Mouse (Mus musculus): ENCODE data around the gene Pkd1l1.

DNA sequence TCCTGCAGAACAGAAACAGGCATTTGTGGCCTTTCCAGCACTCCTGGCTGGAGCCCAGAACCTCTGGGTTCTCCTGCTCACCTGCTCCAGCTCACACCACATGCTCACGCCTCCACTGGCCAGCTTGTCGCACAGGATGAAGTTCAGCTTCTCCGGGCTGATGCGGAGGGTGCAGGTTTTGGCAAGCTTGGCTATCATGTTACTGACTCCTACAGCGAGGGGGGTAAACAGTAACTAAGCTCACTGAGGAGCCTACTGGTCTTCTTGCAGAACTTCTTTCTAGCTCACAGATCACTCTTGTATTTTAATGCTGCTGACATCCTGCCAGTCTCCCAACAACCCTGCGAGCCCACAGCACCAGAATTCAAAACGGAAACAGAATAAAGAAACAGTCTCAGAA is 37.4 kb upstream of the Pkd1l1 start:
- TF ChIP-seq POLR2AphosphoS2 (IDR thresholded peaks at IDR 0.05; ENCODE audit: insufficient read length, low read depth) (no peak), MAX (IDR thresholded peaks at IDR 0.05; ENCODE audit: low read depth) (no peak), POLR2A (IDR thresholded peaks at IDR 0.05; ENCODE audit: insufficient read length, low read depth) (no peak), USF1 (IDR thresholded peaks at IDR 0.05; ENCODE audit: low read depth) (no peak), E2F4 (IDR thresholded peaks at IDR 0.05; ENCODE audit: insufficient read depth) (no peak), CEBPB (IDR thresholded peaks at IDR 0.05; ENCODE audit: insufficient read depth, poor library complexity, severe bottlenecking) (no peak), SRF (IDR thresholded peaks at IDR 0.05; ENCODE audit: control insufficient read depth, insufficient read length, low read depth) (no peak), MYOD1 (IDR thresholded peaks at IDR 0.05; ENCODE audit: control insufficient read depth in 1 of 3, insufficient read length in 2 of 3, low read depth in 2 of 3) (no peak)

All from myocyte (in vitro differentiated cells).